Mouse (Mus musculus) kidney, embryonic 16.5 days (tissue): Measurements from ENCODE around the gene Smg7. TPM values are rescaled to one million over a fixed set of nuclear protein-coding genes. Genes with fewer than 3 reads are reported as not detected.

Experiments used
- polyA plus RNA-seq: library from polyadenylated mRNA; unstranded; fragments of >200 nt; fragmentation: Nextera tagmentation; extraction: Ambion mirVana; gene quantifications from 2 replicates; pipeline ENCODE4 v1.2.1, GENCODE M21; 2015

The Smg7 gene
- polyA plus RNA-seq, 1 experiment from 2014 or later, result 25.9 TPM

Other genes starting within 250 kb of the Smg7 start
- not detected in 2 replicates for gene Apobec4, start 152.1 kb downstream of the Smg7 start, polyA plus RNA-seq
- gene Rgl1, start 136.3 kb downstream of the Smg7 start, polyA plus RNA-seq, result 58.6 and 62.0 TPM in 2 replicates
- gene Arpc5, start 136.1 kb downstream of the Smg7 start, polyA plus RNA-seq, result 239 and 252 TPM in 2 replicates
- gene Ncf2, start 102.5 kb downstream of the Smg7 start, polyA plus RNA-seq, result 6.7 and 7.8 TPM in 2 replicates
- 0.86 and 1.3 TPM in 2 replicates for gene Nmnat2, start 52.3 kb upstream of the Smg7 start, polyA plus RNA-seq